Mouse (Mus musculus) thymus, adult 2 months (tissue): ENCODE data around the gene Zfp710. TPM values are rescaled to one million over a fixed set of nuclear protein-coding genes. Genes with fewer than 3 reads are reported as not detected.

ENCODE experiments used
- DNase-seq: peaks from one replicate; pipeline ENCODE4 v3.0.0; 2021
- H3K27ac ChIP-seq: fragments of 200-500 bp; 2 replicates; pipeline ENCODE4 v1.5.1; 2012; ENCODE audit warnings: low read length, control low read depth; ENCODE audit not compliant: control insufficient read depth, insufficient read depth
- H3K27me3 ChIP-seq: fragments of 200-500 bp; 2 replicates; pipeline ENCODE4 v1.6.1; 2012; ENCODE audit warnings: mild to moderate bottlenecking, low read length, moderate library complexity, mixed read lengths; ENCODE audit not compliant: control insufficient read depth, insufficient read depth
- H3K36me3 ChIP-seq: fragments of 200-500 bp; 2 replicates; pipeline ENCODE4 v1.6.1; 2012; ENCODE audit warnings: mild to moderate bottlenecking, low read length, moderate library complexity; ENCODE audit not compliant: control insufficient read depth, insufficient read depth
- H3K4me1 ChIP-seq: fragments of 200-500 bp; replicated peaks from 2 replicates; pipeline ENCODE4 v1.6.1; 2012; ENCODE audit warnings: low read length; ENCODE audit not compliant: control insufficient read depth, insufficient read depth
- H3K4me3 ChIP-seq: fragments of 200-500 bp; 2 replicates; pipeline ENCODE4 v1.5.1; 2012; ENCODE audit warnings: mild to moderate bottlenecking, low read length, control low read depth, moderate library complexity; ENCODE audit not compliant: control insufficient read depth, insufficient read depth
- CTCF ChIP-seq: fragments of 200-500 bp; IDR thresholded peaks from 2 replicates; pipeline ENCODE4 v1.5.1; 2012; ENCODE audit warnings: mild to moderate bottlenecking, control low read depth, low read length, moderate library complexity, borderline replicate concordance; ENCODE audit not compliant: control insufficient read depth, poor library complexity, insufficient read depth; ENCODE audit errors: extremely low read depth
- POLR2A ChIP-seq: fragments of 200-500 bp; IDR thresholded peaks from 2 replicates; pipeline ENCODE4 v1.6.1; 2012; ENCODE audit warnings: mild to moderate bottlenecking, low read length, control low read depth, moderate library complexity; ENCODE audit not compliant: control insufficient read depth, poor library complexity, insufficient read depth; ENCODE audit errors: extremely low read depth
- WGBS: fragments of 180-500 bp; shearing (Covaris S2); methylation state at CpG from one replicate; pipeline ENCODE4 v1.1.7; 2018; 5-methylcytosine and 5-hydroxymethylcytosine counted together
- polyA plus RNA-seq: library from polyadenylated mRNA; depleted of rRNA; stranded (reverse); fragments of >200 nt; gene quantifications from 2 replicates; pipeline ENCODE4 v1.2.3, GENCODE M21; 2012

Zfp710 gene
- polyA plus RNA-seq, 1 experiment: 62.1 TPM

DNA sequence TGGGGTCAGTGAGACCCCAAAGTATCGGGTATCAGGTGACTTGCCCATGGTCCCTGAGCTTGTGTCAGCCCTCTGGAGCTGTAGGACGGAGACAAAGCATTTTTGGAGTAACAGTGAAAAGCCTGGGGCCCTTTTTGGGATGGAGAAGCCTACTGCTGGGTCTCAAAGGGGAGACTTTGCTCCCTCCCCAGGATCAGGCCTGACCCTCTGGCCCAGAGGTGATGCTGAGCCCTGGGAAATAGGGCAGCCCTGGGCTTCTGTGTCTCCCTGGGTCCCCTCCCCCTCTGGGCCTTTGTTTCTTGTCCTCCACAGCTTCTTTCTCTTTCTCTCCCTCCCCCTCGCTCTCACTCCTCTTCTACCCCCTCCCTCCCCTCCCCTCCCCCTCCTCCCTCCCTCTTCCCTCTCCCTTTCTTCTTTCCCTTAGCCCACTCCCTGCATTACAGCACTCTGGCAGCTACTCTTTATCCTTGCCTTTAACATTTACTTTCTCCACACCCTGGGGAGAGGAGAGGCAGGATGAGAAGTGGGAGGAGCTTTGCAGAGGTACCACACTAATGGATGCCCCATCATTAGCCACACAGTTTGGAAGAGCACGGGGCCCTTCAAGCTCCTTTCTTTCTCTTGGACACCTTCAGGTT lies 51.5 kb downstream of the Zfp710 start:
- Histone ChIP-seq H3K36me3 (no peaks in the 10 kb centered on the region), H3K27ac (no peak overlapping the region), H3K4me3 (no peak overlapping the region), H3K4me1 (peaks cover 42% of the 10 kb centered on the region), H3K27me3 (no peaks in the 10 kb centered on the region)
- 70% methylated on average over 4 of the region's 4 CpGs for WGBS
- TF ChIP-seq CTCF (no peak), POLR2A (no peak)
- no peak for DNase-seq

DNA sequence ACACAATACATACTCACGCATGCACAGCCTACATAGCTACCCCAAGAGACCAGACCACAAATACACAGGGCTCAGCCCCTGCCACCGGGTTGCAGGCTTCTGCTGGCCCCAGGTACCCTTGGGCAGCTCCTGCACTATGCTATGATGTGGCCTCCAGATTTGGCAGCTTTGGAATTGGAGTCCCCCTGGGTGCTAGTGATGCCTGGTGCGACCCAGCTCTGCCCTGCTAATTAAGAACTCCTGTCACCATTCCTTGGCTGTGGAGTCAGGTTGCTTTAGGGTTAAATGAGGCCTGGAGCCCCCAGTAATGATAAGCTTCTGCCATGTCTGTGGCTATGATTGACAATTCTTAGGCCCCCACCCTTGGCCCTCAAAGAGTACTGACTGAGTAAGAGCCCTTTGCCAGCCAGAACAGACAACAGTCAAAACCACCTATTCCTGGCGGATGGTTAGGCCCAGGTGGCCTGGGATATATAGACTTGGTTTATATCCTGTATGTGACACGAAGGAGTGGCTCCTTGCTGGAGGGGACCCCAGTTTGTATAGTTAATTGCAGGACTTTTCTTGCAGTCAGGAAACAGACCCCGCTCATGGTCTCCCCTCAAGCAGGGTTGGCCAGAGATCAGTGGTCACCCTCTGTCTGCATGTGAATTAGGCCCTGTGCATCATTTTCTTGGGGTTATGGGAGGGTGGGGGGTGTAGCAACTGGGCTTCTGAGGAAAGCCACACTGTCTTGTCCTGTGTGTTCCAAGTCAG lies 52.5 kb downstream of the Zfp710 start:
- Histone ChIP-seq H3K27me3 (no peaks in the 10 kb centered on the region), H3K36me3 (peaks cover 4% of the 10 kb centered on the region; the same call in 1 of the 2 replicates), H3K4me3 (no peak overlapping the region), H3K27ac (no peak overlapping the region), H3K4me1 (peaks cover 42% of the 10 kb centered on the region)
- no peak for DNase-seq
- WGBS: 87% methylated on average over 6 of the region's 6 CpGs
- TF ChIP-seq CTCF (no peak), POLR2A (no peak)

DNA sequence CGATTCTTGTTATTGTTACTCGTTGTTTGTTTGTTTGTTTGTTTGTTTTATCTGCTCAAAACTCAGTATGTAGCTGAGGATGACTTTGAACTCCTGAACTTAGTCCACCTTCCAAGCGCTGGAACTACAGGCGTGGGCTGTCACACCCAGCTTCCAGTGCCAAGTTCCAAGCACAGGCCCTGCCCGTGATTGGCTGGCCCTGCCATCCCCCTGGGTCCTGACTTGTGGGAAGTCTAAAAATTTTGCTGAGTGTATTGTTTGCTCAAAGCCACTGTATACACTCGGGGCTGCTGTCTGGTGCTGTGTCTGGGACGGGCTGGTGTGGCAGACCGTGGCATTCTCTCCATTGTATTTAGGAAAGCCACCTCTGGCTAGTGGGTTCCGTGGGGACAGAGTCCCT lies 53.2 kb downstream of the Zfp710 start:
- Histone ChIP-seq H3K4me1 (peaks cover 42% of the 10 kb centered on the region), H3K36me3 (peaks cover 11% of the 10 kb centered on the region), H3K4me3 (no peak overlapping the region), H3K27me3 (no peaks in the 10 kb centered on the region), H3K27ac (no peak overlapping the region)
- TF ChIP-seq CTCF: no peak
- TF ChIP-seq POLR2A: no peak
- DNase-seq: no peak
- 87% methylated on average over 9 of the region's 9 CpGs for WGBS

DNA sequence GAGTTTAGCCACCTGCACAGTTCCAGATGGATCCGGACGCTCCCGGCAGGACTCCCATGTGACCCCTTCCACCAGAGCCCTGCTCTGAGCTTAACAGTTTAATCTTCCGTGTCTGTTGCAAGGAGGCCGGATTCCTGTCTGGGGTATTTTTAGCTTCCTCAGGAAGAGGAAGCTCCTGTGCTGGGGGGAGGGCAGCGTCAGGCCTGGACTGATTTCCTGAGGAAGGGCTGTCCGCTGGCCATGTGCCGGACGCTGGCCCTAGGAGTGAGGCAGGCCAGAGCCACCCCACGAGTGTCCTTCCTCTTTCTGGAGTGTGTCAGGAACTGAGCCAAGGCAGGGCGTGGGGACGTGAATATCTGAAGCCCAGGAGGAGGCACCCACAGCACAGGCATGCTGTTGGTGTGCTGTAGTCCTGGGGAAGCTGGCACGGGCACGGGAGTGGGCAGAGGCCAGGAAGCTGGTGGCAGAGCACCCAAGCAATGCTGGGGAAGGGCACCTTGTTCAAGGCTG lies 54.2 kb downstream of the Zfp710 start:
- no peak for DNase-seq
- Histone ChIP-seq H3K27ac (no peak overlapping the region), H3K4me3 (no peak overlapping the region), H3K27me3 (no peaks in the 10 kb centered on the region), H3K36me3 (peaks cover 13% of the 10 kb centered on the region), H3K4me1 (peaks cover 36% of the 10 kb centered on the region)
- 14% methylated on average over 14 of the region's 14 CpGs for WGBS
- TF ChIP-seq CTCF (no peak), POLR2A (no peak)

DNA sequence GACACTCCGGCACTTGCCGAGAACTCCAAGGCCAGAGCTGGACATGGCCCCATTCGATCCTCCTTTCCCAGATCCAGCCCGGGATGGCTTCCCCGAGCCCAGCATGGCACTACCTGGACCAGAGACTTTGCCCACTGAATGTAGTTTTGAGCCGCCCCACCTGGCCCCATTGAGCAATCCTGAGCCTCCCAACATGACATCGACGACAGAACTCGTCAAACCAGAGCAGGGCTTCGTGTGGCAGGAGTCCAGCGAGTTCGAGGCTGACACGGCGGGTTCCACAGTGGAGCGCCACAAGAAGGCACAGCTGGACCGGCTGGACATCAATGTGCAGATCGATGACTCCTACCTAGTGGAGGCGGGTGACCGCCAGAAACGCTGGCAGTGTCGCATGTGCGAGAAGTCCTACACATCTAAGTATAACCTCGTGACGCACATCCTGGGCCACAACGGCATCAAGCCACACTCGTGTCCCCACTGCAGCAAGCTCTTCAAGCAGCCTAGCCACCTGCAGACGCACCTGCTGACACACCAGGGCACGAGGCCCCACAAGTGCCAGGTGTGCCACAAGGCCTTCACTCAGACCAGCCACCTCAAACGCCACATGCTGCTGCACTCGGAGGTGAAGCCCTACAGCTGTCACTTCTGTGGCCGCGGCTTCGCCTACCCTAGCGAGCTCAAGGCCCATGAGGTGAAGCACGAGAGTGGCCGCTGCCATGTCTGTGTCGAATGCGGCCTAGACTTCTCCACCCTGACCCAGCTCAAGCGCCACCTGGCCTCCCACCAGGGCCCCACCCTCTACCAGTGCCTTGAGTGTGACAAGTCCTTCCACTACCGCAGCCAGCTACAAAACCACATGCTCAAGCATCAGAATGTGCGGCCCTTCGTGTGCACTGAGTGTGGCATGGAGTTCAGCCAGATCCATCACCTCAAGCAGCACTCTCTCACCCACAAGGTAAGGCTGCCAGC lies 57.3 kb downstream of the Zfp710 start:
- H3K27me3 ChIP-seq: no peaks in the 10 kb centered on the region
- peaks cover 22% of the 10 kb centered on the region for H3K36me3 ChIP-seq
- no peak for DNase-seq
- H3K4me3 ChIP-seq: no peak overlapping the region
- H3K4me1 ChIP-seq: peaks cover 23% of the 10 kb centered on the region
- no peak for TF ChIP-seq POLR2A
- TF ChIP-seq CTCF: no peak
- WGBS: 93% methylated on average over 42 of the region's 42 CpGs
- no peak overlapping the region for H3K27ac ChIP-seq

DNA sequence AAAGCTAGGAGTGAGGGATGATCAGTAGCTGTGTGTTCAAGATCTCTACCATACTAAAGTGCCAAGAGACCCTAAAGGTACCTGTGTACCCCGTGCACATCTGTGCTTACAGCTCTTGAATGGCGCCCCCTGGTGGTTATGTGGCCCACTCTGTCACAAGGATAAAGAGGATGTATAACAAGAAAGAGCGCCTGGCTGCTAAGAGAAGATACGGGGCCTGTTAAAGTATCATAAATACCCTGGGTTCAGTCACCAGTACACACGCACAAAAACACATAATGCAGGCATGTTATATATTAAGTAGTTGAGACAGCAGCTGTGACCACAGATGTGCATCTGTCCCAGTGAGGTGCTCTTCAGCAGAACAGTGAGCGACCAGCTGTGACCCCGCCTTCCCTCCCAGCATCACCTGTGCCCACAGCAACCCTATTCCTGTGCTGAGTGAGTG lies 59.9 kb downstream of the Zfp710 start:
- H3K4me3 ChIP-seq: no peak overlapping the region
- peaks cover 15% of the 10 kb centered on the region for H3K4me1 ChIP-seq
- 15% methylated on average over 7 of the region's 7 CpGs for WGBS
- peak overlapping the region; percentile 46; the same call in 1 of the 2 replicates for H3K27ac ChIP-seq
- peak; percentile 76 for DNase-seq
- TF ChIP-seq CTCF: no peak
- no peak for TF ChIP-seq POLR2A
- no peaks in the 10 kb centered on the region for H3K27me3 ChIP-seq
- H3K36me3 ChIP-seq: peaks cover 23% of the 10 kb centered on the region
